Comparison of ENCODE assay signal across 18 mouse cellular contexts in the genomic region with DNA sequence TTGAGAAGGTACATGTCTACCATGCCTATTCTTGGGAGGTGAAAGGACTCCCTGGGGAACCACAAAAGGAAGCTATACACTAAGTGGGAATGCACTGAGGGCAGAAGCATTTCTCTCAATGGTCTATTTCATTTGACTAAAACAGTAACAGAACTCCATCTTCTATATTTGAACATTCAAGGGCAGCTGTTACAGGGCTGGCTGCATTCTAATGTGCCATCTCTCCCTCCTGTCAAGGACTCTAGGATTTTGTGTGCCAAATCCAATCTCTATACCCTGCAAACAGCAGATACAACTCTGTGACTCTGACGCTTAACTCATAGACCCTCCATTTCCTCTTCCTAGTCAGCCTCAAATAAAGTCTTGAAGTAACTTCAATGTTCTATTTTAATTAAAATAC. TPM values are rescaled to one million over a fixed set of nuclear protein-coding genes. Genes with fewer than 3 reads are reported as not detected.
"Had no signal": no experiment of that assay in that cellular context is flagged by ENCODE, and none has a peak within 500 bp of the region (broad histone marks: within the 10 kb centered on the region; RNA-seq: fewer than 3 reads in every experiment).

No protein-coding gene starts in this region.

- DNase-seq: kidney, postnatal 10 days; kidney, postnatal 4 days; left cerebral cortex, postnatal 4 days; lung, adult 18-20 months; lung, postnatal 10 days; lung, postnatal 36 days; thymus, adult 18-20 months; thymus, postnatal 36 days had no signal

- H3K27me3 ChIP-seq: limb, embryonic 12.5 days; limb, embryonic 15.5 days; liver, embryonic 12.5 days; liver, embryonic 15.5 days; lung, embryonic 15.5 days; megakaryocyte, embryonic 14.5 days; midbrain, embryonic 13.5 days had no signal

- H3K27ac ChIP-seq: limb, embryonic 12.5 days; limb, embryonic 15.5 days; liver, embryonic 12.5 days; liver, embryonic 15.5 days; lung, embryonic 15.5 days; midbrain, embryonic 10.5 days; midbrain, embryonic 13.5 days had no signal

- ATAC-seq: liver, embryonic 12.5 days; midbrain, embryonic 13.5 days; midbrain, embryonic 16.5 days had no signal

- H3K36me3 ChIP-seq: limb, embryonic 12.5 days; limb, embryonic 15.5 days; liver, embryonic 12.5 days; liver, embryonic 15.5 days; lung, embryonic 15.5 days; midbrain, embryonic 10.5 days; midbrain, embryonic 13.5 days had no signal

- H3K4me3 ChIP-seq: limb, embryonic 12.5 days; limb, embryonic 15.5 days; liver, embryonic 12.5 days; liver, embryonic 15.5 days; lung, embryonic 15.5 days; megakaryocyte, embryonic 14.5 days; midbrain, embryonic 10.5 days; midbrain, embryonic 13.5 days had no signal

- H3K4me2 ChIP-seq: limb, embryonic 12.5 days; limb, embryonic 15.5 days; liver, embryonic 12.5 days; liver, embryonic 15.5 days; lung, embryonic 15.5 days; midbrain, embryonic 13.5 days had no signal

- H3K9ac ChIP-seq: limb, embryonic 12.5 days; limb, embryonic 15.5 days; liver, embryonic 12.5 days; liver, embryonic 15.5 days; lung, embryonic 15.5 days; midbrain, embryonic 13.5 days had no signal

- H3K9me3 ChIP-seq: limb, embryonic 12.5 days; limb, embryonic 15.5 days; liver, embryonic 12.5 days; liver, embryonic 15.5 days; lung, embryonic 15.5 days; megakaryocyte, embryonic 14.5 days; midbrain, embryonic 10.5 days; midbrain, embryonic 13.5 days had no signal

RNA-seq across cellular contexts. Expression of a gene that starts 39.4 kb away (rescaled TPM):
- total RNA-seq: monocyte, adult 5-6 weeks had no signal
